Mouse (Mus musculus) midbrain, embryonic 10.5 days (tissue): Measurements from ENCODE around the gene Xxylt1. TPM values are rescaled to one million over a fixed set of nuclear protein-coding genes. Genes with fewer than 3 reads are reported as not detected.

Experiments used
- DNase-seq: peaks from one replicate; pipeline ENCODE4 v3.0.0-alpha.2; 2017; ENCODE audit warnings: low spot score
- H3K27ac ChIP-seq: fragments of 300-500 bp; sonication (generic); replicated peaks from 2 replicates; pipeline ENCODE4 v1.5.1; 2016; ENCODE audit warnings: mild to moderate bottlenecking
- H3K27me3 ChIP-seq: fragments of 300-500 bp; sonication (generic); 2 replicates; pipeline ENCODE4 v1.6.1; 2016; ENCODE audit warnings: low read depth, mild to moderate bottlenecking; ENCODE audit not compliant: poor library complexity, severe bottlenecking
- H3K36me3 ChIP-seq: fragments of 300-500 bp; sonication (generic); 2 replicates; pipeline ENCODE4 v1.6.1; 2016; ENCODE audit warnings: mild to moderate bottlenecking, moderate library complexity
- H3K4me1 ChIP-seq: fragments of 300-500 bp; sonication (generic); 2 replicates; pipeline ENCODE4 v1.6.1; 2016
- H3K4me3 ChIP-seq: fragments of 300-500 bp; sonication (generic); 2 replicates; pipeline ENCODE4 v1.5.1; 2016; ENCODE audit warnings: mild to moderate bottlenecking, moderate library complexity
- H3K9me3 ChIP-seq: fragments of 300-500 bp; sonication (generic); replicated peaks from 2 replicates; pipeline ENCODE4 v1.6.1; 2016; ENCODE audit warnings: mild to moderate bottlenecking
- WGBS: fragments of 180-500 bp; shearing (Covaris S2); methylation state at CpG from one replicate; pipeline ENCODE4 v1.1.7; 2016; 5-methylcytosine and 5-hydroxymethylcytosine counted together
- polyA plus RNA-seq: library from polyadenylated mRNA; unstranded; fragments of >200 nt; fragmentation: Nextera tagmentation; extraction: Ambion mirVana; gene quantifications from 2 replicates; pipeline ENCODE4 v1.2.1, GENCODE M21; 2016

The Xxylt1 gene
- polyA plus RNA-seq, 1 experiment from 2014 or later, result 14.0 TPM

- Histone ChIP-seq H3K9me3 (no peaks in the 10 kb centered on the region), H3K4me1 (peaks cover 24% of the 10 kb centered on the region), H3K36me3 (no peaks in the 10 kb centered on the region), H3K27ac (no peak overlapping the region), H3K27me3 (no peaks in the 10 kb centered on the region), H3K4me3 (no peak overlapping the region)
- no peak for DNase-seq
- WGBS, result 92% methylated on average over 11 of the region's 11 CpGs
Observed at GRCm38 (mm10) chr16:30979905-30980304, 101.3 kb downstream of the Xxylt1 start.

GRCm38 (mm10) chr16:30977728-30978127 is 103.5 kb downstream of the Xxylt1 start:
- no peak for DNase-seq
- Histone ChIP-seq H3K4me3 (no peak overlapping the region), H3K9me3 (no peaks in the 10 kb centered on the region), H3K36me3 (no peaks in the 10 kb centered on the region), H3K27ac (no peak overlapping the region), H3K27me3 (no peaks in the 10 kb centered on the region), H3K4me1 (peaks cover 14% of the 10 kb centered on the region)
- 47% methylated on average over 6 of the region's 6 CpGs for WGBS

- Histone ChIP-seq H3K27ac (no peak overlapping the region), H3K9me3 (no peaks in the 10 kb centered on the region), H3K4me3 (no peak overlapping the region), H3K36me3 (no peaks in the 10 kb centered on the region), H3K27me3 (no peaks in the 10 kb centered on the region), H3K4me1 (peaks cover 14% of the 10 kb centered on the region)
- WGBS, result 7% methylated on average over 3 of the region's 3 CpGs
- DNase-seq, result peak; percentile 90
Observed at GRCm38 (mm10) chr16:30977186-30977585, 104.0 kb downstream of the Xxylt1 start.

GRCm38 (mm10) chr16:30974549-30974948 is 106.7 kb downstream of the Xxylt1 start:
- no peak for DNase-seq
- Histone ChIP-seq H3K4me3 (no peak overlapping the region), H3K27me3 (no peaks in the 10 kb centered on the region), H3K9me3 (no peaks in the 10 kb centered on the region), H3K36me3 (no peaks in the 10 kb centered on the region), H3K27ac (no peak overlapping the region), H3K4me1 (peaks cover 20% of the 10 kb centered on the region)
- WGBS, result 92% methylated on average over 12 of the region's 12 CpGs

GRCm38 (mm10) chr16:30973416-30973815 is 107.8 kb downstream of the Xxylt1 start:
- 0 out of 2 replicates have a peak overlapping the region, but pooled peaks have one; percentile 2 for H3K27ac ChIP-seq
- no peak for DNase-seq
- 85% methylated on average over 6 of the region's 6 CpGs for WGBS
- no peaks in the 10 kb centered on the region for H3K27me3 ChIP-seq
- no peaks in the 10 kb centered on the region for H3K9me3 ChIP-seq
- peaks cover 29% of the 10 kb centered on the region for H3K4me1 ChIP-seq
- no peak overlapping the region for H3K4me3 ChIP-seq
- H3K36me3 ChIP-seq, result no peaks in the 10 kb centered on the region

- no peak for DNase-seq
- no peaks in the 10 kb centered on the region for H3K36me3 ChIP-seq
- H3K27ac ChIP-seq, result no peak overlapping the region
- peaks cover 21% of the 10 kb centered on the region for H3K4me1 ChIP-seq
- WGBS, result 94% methylated on average over 18 of the region's 18 CpGs
- H3K9me3 ChIP-seq, result no peaks in the 10 kb centered on the region
- no peaks in the 10 kb centered on the region for H3K27me3 ChIP-seq
- H3K4me3 ChIP-seq, result no peak overlapping the region
Observed at GRCm38 (mm10) chr16:30971950-30972541, 109.2 kb downstream of the Xxylt1 start.

- no peaks in the 10 kb centered on the region for H3K36me3 ChIP-seq
- no peak overlapping the region for H3K4me3 ChIP-seq
- H3K27ac ChIP-seq, result peak overlapping the region; percentile 43
- WGBS, result 76% methylated on average over 18 of the region's 18 CpGs
- no peak for DNase-seq
- H3K27me3 ChIP-seq, result no peaks in the 10 kb centered on the region
- no peaks in the 10 kb centered on the region for H3K9me3 ChIP-seq
- peaks cover 25% of the 10 kb centered on the region for H3K4me1 ChIP-seq
Observed at GRCm38 (mm10) chr16:30969266-30970064, 111.8 kb downstream of the Xxylt1 start.

- no peaks in the 10 kb centered on the region for H3K27me3 ChIP-seq
- DNase-seq, result no peak
- H3K4me3 ChIP-seq, result no peak overlapping the region
- peak overlapping the region; percentile 43 for H3K27ac ChIP-seq
- no peaks in the 10 kb centered on the region for H3K9me3 ChIP-seq
- 87% methylated on average over 7 of the region's 7 CpGs for WGBS
- no peaks in the 10 kb centered on the region for H3K36me3 ChIP-seq
- H3K4me1 ChIP-seq, result peaks cover 28% of the 10 kb centered on the region
Observed at GRCm38 (mm10) chr16:30968402-30969151, 112.7 kb downstream of the Xxylt1 start.

- H3K36me3 ChIP-seq, result no peaks in the 10 kb centered on the region
- H3K27ac ChIP-seq, result no peak overlapping the region
- H3K4me1 ChIP-seq, result peaks cover 28% of the 10 kb centered on the region
- H3K4me3 ChIP-seq, result no peak overlapping the region
- WGBS, result 85% methylated on average over 5 of the region's 5 CpGs
- H3K27me3 ChIP-seq, result no peaks in the 10 kb centered on the region
- DNase-seq, result no peak
- no peaks in the 10 kb centered on the region for H3K9me3 ChIP-seq
Observed at GRCm38 (mm10) chr16:30966684-30967083, 114.5 kb downstream of the Xxylt1 start.

GRCm38 (mm10) chr16:30964891-30965290 is 116.3 kb downstream of the Xxylt1 start:
- 76% methylated on average over 7 of the region's 7 CpGs for WGBS
- H3K4me1 ChIP-seq, result peaks cover 25% of the 10 kb centered on the region

GRCm38 (mm10) chr16:30964411-30964810 is 116.8 kb downstream of the Xxylt1 start:
- Histone ChIP-seq H3K4me3 (no peak overlapping the region), H3K27ac (peak overlapping the region; percentile 49; the same call in 1 of the 2 replicates), H3K36me3 (no peaks in the 10 kb centered on the region), H3K9me3 (no peaks in the 10 kb centered on the region), H3K27me3 (no peaks in the 10 kb centered on the region), H3K4me1 (peaks cover 21% of the 10 kb centered on the region)
- DNase-seq, result no peak
- 79% methylated on average over 6 of the region's 6 CpGs for WGBS

More at GRCm38 (mm10) chr16:30964891-30965290, 116.3 kb downstream of the Xxylt1 start:
- Histone ChIP-seq H3K9me3 (no peaks in the 10 kb centered on the region), H3K27ac (peak overlapping the region; percentile 49), H3K4me3 (no peak overlapping the region), H3K36me3 (no peaks in the 10 kb centered on the region), H3K27me3 (no peaks in the 10 kb centered on the region)
- no peak for DNase-seq

GRCm38 (mm10) chr16:30962515-30962914 is 118.7 kb downstream of the Xxylt1 start:
- Histone ChIP-seq H3K4me3 (no peak overlapping the region), H3K27me3 (no peaks in the 10 kb centered on the region), H3K27ac (no peak overlapping the region), H3K9me3 (no peaks in the 10 kb centered on the region), H3K4me1 (peaks cover 12% of the 10 kb centered on the region), H3K36me3 (no peaks in the 10 kb centered on the region)
- DNase-seq, result no peak
- WGBS, result 85% methylated on average over 8 of the region's 8 CpGs
